Mouse (Mus musculus): Measurements from ENCODE around the gene Jund. TPM values are rescaled to one million over a fixed set of nuclear protein-coding genes. Genes with fewer than 3 reads are reported as not detected.
A peak's percentile ranks its signal among the peaks of the same experiment; 100 is the strongest.

Jund gene
- polyA plus RNA-seq, 1 experiment from 2014 or later: 109 TPM

- Histone ChIP-seq H3K4me2 (replicated peaks; ENCODE audit: low read depth, low read length) (no peak overlapping the region), H3K36me3 (ENCODE audit: insufficient read depth, low read length) (peaks cover 21% of the 10 kb centered on the region), H3K27ac (ENCODE audit: low read length) (no peak overlapping the region), H3K4me1 (ENCODE audit: insufficient read depth, low read depth, low read length) (peaks cover 13% of the 10 kb centered on the region; the same call in 1 of the 2 replicates), H3K4me3 (ENCODE audit: low read depth, low read length) (no peak overlapping the region), H3K9ac (replicated peaks; ENCODE audit: low read depth) (no peak overlapping the region), H3K9me3 (ENCODE audit: low read length) (no peaks in the 10 kb centered on the region), H3K27me3 (replicated peaks; ENCODE audit: insufficient read depth, low read length) (no peaks in the 10 kb centered on the region)
- TF ChIP-seq EP300 (IDR thresholded peaks at IDR 0.05) (no peak), CTCF (IDR thresholded peaks at IDR 0.05) (no peak)
- ATAC-seq (no peak), DNase-seq (ENCODE audit: low spot score) (no peak)
- 78% methylated on average over 13 of the region's 13 CpGs for WGBS
Measured at GRCm38 (mm10) chr8:70656193-70656790, 42.5 kb upstream of the Jund start.

- Histone ChIP-seq H3K9me3 (ENCODE audit: low read length) (no peaks in the 10 kb centered on the region), H3K4me1 (ENCODE audit: insufficient read depth, low read depth, low read length) (peaks cover 13% of the 10 kb centered on the region; the same call in 1 of the 2 replicates), H3K36me3 (ENCODE audit: insufficient read depth, low read length) (peaks cover 12% of the 10 kb centered on the region; the same call in 1 of the 2 replicates), H3K4me2 (replicated peaks; ENCODE audit: low read depth, low read length) (no peak overlapping the region), H3K27ac (ENCODE audit: low read length) (no peak overlapping the region), H3K4me3 (ENCODE audit: low read depth, low read length) (no peak overlapping the region), H3K9ac (replicated peaks; ENCODE audit: low read depth) (no peak overlapping the region), H3K27me3 (replicated peaks; ENCODE audit: insufficient read depth, low read length) (no peaks in the 10 kb centered on the region)
- no peak for ATAC-seq
- WGBS: 95% methylated on average over 3 of the region's 3 CpGs
- no peak for TF ChIP-seq EP300 (IDR thresholded peaks at IDR 0.05)
- TF ChIP-seq CTCF (IDR thresholded peaks at IDR 0.05): no peak
- DNase-seq (ENCODE audit: low spot score): no peak
Measured at GRCm38 (mm10) chr8:70657214-70657613, 41.5 kb upstream of the Jund start.

GRCm38 (mm10) chr8:70657739-70658138 lies 41.0 kb upstream of the Jund start:
- H3K27ac ChIP-seq (ENCODE audit: low read length): no peak overlapping the region
- H3K4me3 ChIP-seq (ENCODE audit: low read depth, low read length): no peak overlapping the region
- WGBS: 92% methylated on average over 2 of the region's 2 CpGs
- TF ChIP-seq CTCF (IDR thresholded peaks at IDR 0.05): no peak
- TF ChIP-seq EP300 (IDR thresholded peaks at IDR 0.05): no peak
- no peak for DNase-seq (ENCODE audit: low spot score)
- ATAC-seq: no peak
- no peaks in the 10 kb centered on the region for H3K9me3 ChIP-seq (ENCODE audit: low read length)
- H3K27me3 ChIP-seq (replicated peaks; ENCODE audit: insufficient read depth, low read length): no peaks in the 10 kb centered on the region
- H3K4me1 ChIP-seq (ENCODE audit: insufficient read depth, low read depth, low read length): peaks cover 13% of the 10 kb centered on the region; the same call in 1 of the 2 replicates
- H3K4me2 ChIP-seq (replicated peaks; ENCODE audit: low read depth, low read length): no peak overlapping the region
- H3K9ac ChIP-seq (replicated peaks; ENCODE audit: low read depth): no peak overlapping the region
- H3K36me3 ChIP-seq (ENCODE audit: insufficient read depth, low read length): peaks cover 9% of the 10 kb centered on the region; the same call in 1 of the 2 replicates

- H3K4me1 ChIP-seq (ENCODE audit: insufficient read depth, low read depth, low read length): peaks cover 13% of the 10 kb centered on the region; the same call in 1 of the 2 replicates
- peak overlapping the region; percentile 79 for H3K27ac ChIP-seq (ENCODE audit: low read length)
- H3K27me3 ChIP-seq (replicated peaks; ENCODE audit: insufficient read depth, low read length): no peaks in the 10 kb centered on the region
- H3K36me3 ChIP-seq (ENCODE audit: insufficient read depth, low read length): peaks cover 9% of the 10 kb centered on the region; the same call in 1 of the 2 replicates
- peak overlapping the region; percentile 81 for H3K4me2 ChIP-seq (replicated peaks; ENCODE audit: low read depth, low read length)
- TF ChIP-seq CTCF (IDR thresholded peaks at IDR 0.05): no peak
- TF ChIP-seq EP300 (IDR thresholded peaks at IDR 0.05): no peak
- ATAC-seq (peak; percentile 59), DNase-seq (ENCODE audit: low spot score) (no peak)
- H3K9ac ChIP-seq (replicated peaks; ENCODE audit: low read depth): peak overlapping the region; percentile 68
- no peaks in the 10 kb centered on the region for H3K9me3 ChIP-seq (ENCODE audit: low read length)
- peak overlapping the region; percentile 68 for H3K4me3 ChIP-seq (ENCODE audit: low read depth, low read length)
- WGBS: 2% methylated on average over 31 of the region's 31 CpGs
Measured at GRCm38 (mm10) chr8:70658897-70659603, 39.7 kb upstream of the Jund start.

- Histone ChIP-seq H3K9ac (replicated peaks; ENCODE audit: low read depth) (peak overlapping the region; percentile 68), H3K9me3 (ENCODE audit: low read length) (no peaks in the 10 kb centered on the region), H3K4me2 (replicated peaks; ENCODE audit: low read depth, low read length) (peak overlapping the region; percentile 81), H3K36me3 (ENCODE audit: insufficient read depth, low read length) (peaks cover 9% of the 10 kb centered on the region; the same call in 1 of the 2 replicates), H3K4me1 (ENCODE audit: insufficient read depth, low read depth, low read length) (peaks cover 13% of the 10 kb centered on the region; the same call in 1 of the 2 replicates), H3K27ac (ENCODE audit: low read length) (peak overlapping the region; percentile 79), H3K27me3 (replicated peaks; ENCODE audit: insufficient read depth, low read length) (no peaks in the 10 kb centered on the region), H3K4me3 (ENCODE audit: low read depth, low read length) (peak overlapping the region; percentile 68)
- DNase-seq (ENCODE audit: low spot score): peak; percentile 96
- ATAC-seq: peak; percentile 96
- TF ChIP-seq EP300 (IDR thresholded peaks at IDR 0.05) (no peak), CTCF (IDR thresholded peaks at IDR 0.05) (no peak)
- WGBS: 2% methylated on average over 25 of the region's 44 CpGs
Measured at GRCm38 (mm10) chr8:70659604-70660272, 39.0 kb upstream of the Jund start.

GRCm38 (mm10) chr8:70660273-70660725 lies 38.5 kb upstream of the Jund start, which contains the start of gene Pgpep1:
Gene Pgpep1 (minus strand): TSS chr8:70660388.
- ATAC-seq (peak; percentile 54), DNase-seq (ENCODE audit: low spot score) (peak; percentile 67)
- peaks cover 13% of the 10 kb centered on the region; the same call in 1 of the 2 replicates for H3K4me1 ChIP-seq (ENCODE audit: insufficient read depth, low read depth, low read length)
- peak within 1 kb of the TSS; percentile 79 for H3K27ac ChIP-seq (ENCODE audit: low read length)
- H3K4me3 ChIP-seq (ENCODE audit: low read depth, low read length): peak within 1 kb of the TSS; percentile 68
- H3K36me3 ChIP-seq (ENCODE audit: insufficient read depth, low read length): peaks cover 9% of the 10 kb centered on the region; the same call in 1 of the 2 replicates
- 3% methylated on average over 14 of the region's 14 CpGs for WGBS
- H3K4me2 ChIP-seq (replicated peaks; ENCODE audit: low read depth, low read length): peak within 1 kb of the TSS; percentile 81
- H3K9ac ChIP-seq (replicated peaks; ENCODE audit: low read depth): peak within 1 kb of the TSS; percentile 68
- H3K27me3 ChIP-seq (replicated peaks; ENCODE audit: insufficient read depth, low read length): no peaks in the 10 kb centered on the region
- TF ChIP-seq EP300 (IDR thresholded peaks at IDR 0.05) (no peak), CTCF (IDR thresholded peaks at IDR 0.05) (no peak)
- no peaks in the 10 kb centered on the region for H3K9me3 ChIP-seq (ENCODE audit: low read length)
